Mouse (Mus musculus): ENCODE data around the gene Srsf3.

Gene Srsf3

DNA sequence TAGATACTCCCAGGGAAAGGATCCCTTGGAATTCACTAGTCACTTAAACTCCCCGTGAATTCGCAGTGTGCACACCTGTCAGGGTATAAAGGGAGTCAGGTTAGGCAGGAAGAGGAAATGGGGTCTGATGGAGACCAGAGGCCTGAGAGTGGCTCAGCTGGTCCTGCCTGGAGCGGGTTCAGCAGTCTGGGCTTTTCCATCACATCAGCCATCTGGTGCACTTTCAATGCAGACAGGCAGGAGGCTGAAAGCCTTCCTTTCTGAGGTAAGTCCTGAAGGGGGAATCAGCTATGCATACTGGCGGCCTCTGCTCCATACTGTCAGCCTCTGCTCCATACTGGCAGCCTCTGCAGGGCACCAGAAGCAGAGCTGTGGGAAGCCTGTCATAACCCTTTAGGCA, 54.5 kb downstream of the Srsf3 start:
- DNase-seq (ENCODE audit: low read depth, low spot score): no peak

DNA sequence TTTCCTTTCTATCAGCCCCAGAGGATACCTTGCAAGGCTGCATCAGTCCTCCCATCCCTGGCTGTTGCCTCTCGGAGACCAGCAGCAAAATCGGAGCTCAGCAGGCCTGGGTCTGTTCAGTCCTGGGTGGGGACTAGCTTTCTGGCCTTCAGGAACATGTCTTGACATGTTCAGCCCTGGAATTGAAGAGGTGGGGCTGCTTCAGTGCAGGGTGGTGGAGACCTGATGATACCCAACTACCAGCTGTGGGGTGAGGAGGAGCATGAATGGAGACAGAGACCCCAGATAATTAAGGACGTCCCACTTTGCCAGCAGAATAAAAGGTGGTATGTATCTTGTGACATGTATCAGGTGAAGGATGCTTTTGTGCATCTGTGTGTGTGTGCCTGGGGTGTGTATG, 58.3 kb downstream of the Srsf3 start, which contains the start of gene Cdkn1a:
Cdkn1a (plus strand) TSS at position 201 of the 400 bp plus-strand sequence.
- DNase-seq (ENCODE audit: low read depth, low spot score): no peak

DNA sequence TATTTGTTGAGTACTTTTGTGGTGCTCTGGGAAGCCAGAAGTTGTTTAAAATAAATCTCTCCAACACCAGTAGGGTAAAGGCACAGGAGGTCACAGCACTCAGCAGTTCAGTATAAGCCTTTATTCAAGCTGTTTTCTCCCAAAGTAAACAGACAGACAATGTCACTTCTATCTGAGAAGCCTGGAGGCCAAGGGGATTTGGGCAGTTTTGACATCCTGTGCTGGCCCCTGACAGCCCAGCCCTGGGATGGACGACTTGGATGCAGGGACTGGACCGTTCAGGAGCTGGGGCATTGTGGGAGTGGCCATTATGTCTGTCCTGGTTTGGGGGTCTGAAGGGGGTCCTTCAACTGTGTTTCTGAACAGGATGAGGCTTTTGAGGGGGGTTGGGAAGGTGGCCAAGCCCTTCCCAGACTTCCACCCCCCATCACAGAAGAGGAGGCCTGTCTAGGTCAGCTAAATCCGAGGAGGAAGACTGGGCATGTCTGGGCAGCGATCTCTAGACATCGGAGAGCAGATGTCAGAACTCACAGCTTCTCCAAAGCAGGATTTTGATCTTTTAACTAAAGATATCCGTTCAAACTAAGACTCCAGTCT, 59.0 kb downstream of the Srsf3 start:
- no peak for DNase-seq (ENCODE audit: low read depth, low spot score)

DNA sequence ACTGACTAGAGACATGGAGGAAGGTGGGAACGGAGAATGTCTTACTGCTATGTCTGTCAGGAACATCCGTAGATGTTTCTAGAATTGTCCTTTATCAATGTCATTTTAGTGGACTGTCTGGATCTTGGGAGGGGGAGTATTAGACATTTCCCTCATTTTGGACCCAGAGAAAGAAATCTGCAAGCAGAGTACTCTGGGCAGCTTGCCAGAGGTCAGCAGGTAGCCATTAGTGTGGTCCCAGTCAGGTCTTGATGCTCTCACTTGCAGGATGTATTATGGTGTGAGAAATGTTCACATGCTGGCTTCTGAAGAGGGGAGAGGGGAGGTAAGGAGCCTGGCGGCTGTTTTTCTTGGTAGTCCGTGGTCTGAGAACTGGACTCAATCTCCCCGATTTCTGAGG, 60.1 kb downstream of the Srsf3 start:
- DNase-seq (ENCODE audit: low read depth, low spot score): no peak
